Mouse (Mus musculus) CH12.LX (cell line): ENCODE data around the gene Rnd1. TPM values are rescaled to one million over a fixed set of nuclear protein-coding genes. Genes with fewer than 3 reads are reported as not detected.

Experiments
- DNase-seq: peaks from one replicate; pipeline ENCODE4 v3.0.0-alpha.2; 2013; ENCODE audit errors: extremely low read depth
- H3K27ac ChIP-seq: 2 replicates; pipeline ENCODE4 v1.5.1; 2012; ENCODE audit warnings: low read depth, mild to moderate bottlenecking, control low read depth, moderate library complexity; ENCODE audit not compliant: insufficient read depth
- H3K27me3 ChIP-seq: replicated peaks from 2 replicates; pipeline ENCODE3; 2012; ENCODE audit warnings: inconsistent platforms
- H3K36me3 ChIP-seq, 2 experiments: replicated peaks in 1 of 2; 2 replicates each; pipeline versions ENCODE3 to v1.6.1; 2012; ENCODE audit warnings: inconsistent platforms in 1 of 2, low read length in 1 of 2, mild to moderate bottlenecking in 1 of 2, mixed read lengths in 1 of 2, moderate library complexity in 1 of 2; ENCODE audit not compliant: control insufficient read depth in 1 of 2, insufficient read depth in 1 of 2
- H3K4me1 ChIP-seq, 2 experiments: 2 replicates each; pipeline ENCODE4 v1.6.1; 2012; ENCODE audit warnings: inconsistent platforms in 1 of 2, moderate library complexity in 1 of 2; ENCODE audit not compliant: insufficient read depth in 2 of 2, control insufficient read depth in 1 of 2
- H3K4me2 ChIP-seq: 2 replicates; pipeline ENCODE4 v1.6.1; 2012; ENCODE audit warnings: low read depth, mild to moderate bottlenecking, control low read depth; ENCODE audit not compliant: poor library complexity, insufficient read depth, severe bottlenecking
- H3K4me3 ChIP-seq, 3 experiments: fragments of 150-350 bp in 1 of 3; sonication (generic) in 1 of 3; replicated peaks in 1 of 3; 2 replicates each; pipeline versions ENCODE3 to v1.5.1; 2011 to 2012; ENCODE audit warnings: low read depth in 2 of 3, low read length in 2 of 3, mild to moderate bottlenecking in 2 of 3, moderate library complexity in 2 of 3, control low read depth in 1 of 3, improper control_type of control experiment in 1 of 3, inconsistent platforms in 1 of 3, mixed read lengths in 1 of 3; ENCODE audit not compliant: poor library complexity in 1 of 3
- H3K79me2 ChIP-seq: replicated peaks from 2 replicates; pipeline ENCODE4 v1.6.1; 2012; ENCODE audit warnings: mild to moderate bottlenecking, moderate library complexity; ENCODE audit not compliant: control insufficient read depth, poor library complexity, insufficient read depth, severe bottlenecking; ENCODE audit errors: extremely low read depth
- H3K9ac ChIP-seq: 2 replicates; pipeline ENCODE4 v1.6.1; 2012; ENCODE audit warnings: low read depth, mild to moderate bottlenecking, control low read depth, moderate library complexity; ENCODE audit not compliant: insufficient read depth
- H3K9me3 ChIP-seq: replicated peaks from 2 replicates; pipeline ENCODE3; 2012; ENCODE audit warnings: low read length, inconsistent platforms, mixed read lengths
- BHLHE40 ChIP-seq: IDR thresholded peaks from 2 replicates; pipeline ENCODE4 v1.6.1; 2011; ENCODE audit warnings: mild to moderate bottlenecking, low read depth, low read length, improper control_type of control experiment
- CHD1 ChIP-seq: IDR thresholded peaks from 2 replicates; pipeline ENCODE4 v1.6.1; 2012; ENCODE audit warnings: low read depth, low read length, improper control_type of control experiment, inconsistent platforms
- ELF1 ChIP-seq: IDR thresholded peaks from 2 replicates; pipeline ENCODE4 v1.6.1; 2014; ENCODE audit warnings: low read depth, mild to moderate bottlenecking, inconsistent platforms, low read length, improper control_type of control experiment
- HCFC1 ChIP-seq: IDR thresholded peaks from 2 replicates; pipeline ENCODE4 v1.6.1; 2012; ENCODE audit warnings: low read depth, mild to moderate bottlenecking, inconsistent platforms, low read length, improper control_type of control experiment
- JUND ChIP-seq: conservative IDR thresholded peaks from 2 replicates; pipeline ENCODE4 v1.6.1; 2011; ENCODE audit warnings: low read depth, low read length, improper control_type of control experiment
- MAX ChIP-seq: IDR thresholded peaks from 2 replicates; pipeline ENCODE4 v1.6.1; 2011; ENCODE audit warnings: low read length, improper control_type of control experiment
- MEF2A ChIP-seq: IDR thresholded peaks from 2 replicates; pipeline ENCODE4 v1.6.1; 2014; ENCODE audit warnings: low read depth, mild to moderate bottlenecking, inconsistent platforms, low read length, improper control_type of control experiment, borderline replicate concordance
- MXI1 ChIP-seq: IDR thresholded peaks from 2 replicates; pipeline ENCODE4 v1.6.1; 2011; ENCODE audit warnings: mild to moderate bottlenecking, low read depth, low read length, improper control_type of control experiment
- MYC ChIP-seq: IDR thresholded peaks from 2 replicates; pipeline ENCODE4 v1.6.1; 2011; ENCODE audit warnings: low read depth, mild to moderate bottlenecking, improper control_type of control experiment, low read length
- NELFE ChIP-seq: IDR thresholded peaks from 2 replicates; pipeline ENCODE4 v1.6.1; 2011; ENCODE audit warnings: low read depth, low read length, improper control_type of control experiment
- RAD21 ChIP-seq: IDR thresholded peaks from 2 replicates; pipeline ENCODE4 v1.6.1; 2011; ENCODE audit warnings: low read depth, mild to moderate bottlenecking, low read length, improper control_type of control experiment, moderate library complexity
- SIN3A ChIP-seq: IDR thresholded peaks from 2 replicates; pipeline ENCODE4 v1.6.1; 2012; ENCODE audit warnings: low read length, improper control_type of control experiment, inconsistent platforms
- SMC3 ChIP-seq: IDR thresholded peaks from 2 replicates; pipeline ENCODE4 v1.6.1; 2011; ENCODE audit warnings: low read depth, low read length, improper control_type of control experiment
- TBP ChIP-seq: conservative IDR thresholded peaks from 2 replicates; pipeline ENCODE4 v1.6.1; 2011; ENCODE audit warnings: low read depth, low read length, improper control_type of control experiment
- USF2 ChIP-seq: conservative IDR thresholded peaks from 2 replicates; pipeline ENCODE4 v1.6.1; 2011; ENCODE audit warnings: low read depth, low read length, improper control_type of control experiment
- ZKSCAN1 ChIP-seq: IDR thresholded peaks from 2 replicates; pipeline ENCODE4 v1.6.1; 2012; ENCODE audit warnings: low read depth, inconsistent platforms, low read length, improper control_type of control experiment, borderline replicate concordance
- ZNF384 ChIP-seq: IDR thresholded peaks from 2 replicates; pipeline ENCODE4 v1.6.1; 2012; ENCODE audit warnings: low read depth, low read length, improper control_type of control experiment, inconsistent platforms
- dilution Hi-C: fragments of 300-500 bp; cut with MboI; formaldehyde crosslinking; loops from 2 replicates; pipeline ENCODE4 v1.14.3; 2020; ENCODE audit warnings: low sequenced_read_pairs; ENCODE audit not compliant: extremely low pct_unique_long_range_greater_than_20kb, extremely low pct_ligation_motif_present
- in situ Hi-C: fragments of 300-500 bp; cut with MboI; formaldehyde crosslinking; loops from 3 replicates; pipeline ENCODE4 v1.14.3; 2019; ENCODE audit warnings: low sequenced_read_pairs, low pct_ligation_motif_present, low pct_unique_long_range_greater_than_20kb, mixed read lengths
- polyA plus RNA-seq: library from polyadenylated mRNA; unstranded; fragments of >175 nt; gene quantifications from 2 replicates; pipeline ENCODE4 v1.2.1, GENCODE M21; 2012; ENCODE audit warnings: low read depth; ENCODE audit not compliant: insufficient read length
- total RNA-seq, 2 experiments: library from RNA; depleted of rRNA; stranded (reverse); fragments of 300-350 nt in 1 of 2; fragments of >200 nt in 1 of 2; gene quantifications; 2 replicates each; pipeline ENCODE4 v1.2.3; 2012 to 2014

The Rnd1 gene
- total and polyA plus RNA-seq, 3 experiments = 6.0 to 9.4 (median 6.3) TPM

GRCm38 (mm10) chr15:98696216-98696615, 19.0 kb upstream of the Rnd1 start:
- dilution Hi-C loops = no loop called here
- no peak overlapping the region for H3K4me2 ChIP-seq
- no peak for TF ChIP-seq CHD1
- TF ChIP-seq MYC = no peak
- no peak for TF ChIP-seq ELF1
- no peak for TF ChIP-seq TBP
- TF ChIP-seq JUND = no peak
- TF ChIP-seq MEF2A = no peak
- TF ChIP-seq RAD21 = no peak
- no peak for TF ChIP-seq HCFC1
- TF ChIP-seq MAX = no peak
- H3K4me3 ChIP-seq = no peak overlapping the region
- H3K9me3 ChIP-seq = no peaks in the 10 kb centered on the region
- in situ Hi-C loops = no loop called here
- H3K27ac ChIP-seq = no peak overlapping the region
- no peak for DNase-seq
- H3K9ac ChIP-seq = no peak overlapping the region
- H3K36me3 ChIP-seq = no peaks in the 10 kb centered on the region
- no peaks in the 10 kb centered on the region for H3K79me2 ChIP-seq
- peaks cover 71% of the 10 kb centered on the region for H3K27me3 ChIP-seq
- H3K4me1 ChIP-seq = peaks cover 0 to 7% of the 10 kb centered on the region in 2 experiments; a peak in 1 of 4 replicates

DNA sequence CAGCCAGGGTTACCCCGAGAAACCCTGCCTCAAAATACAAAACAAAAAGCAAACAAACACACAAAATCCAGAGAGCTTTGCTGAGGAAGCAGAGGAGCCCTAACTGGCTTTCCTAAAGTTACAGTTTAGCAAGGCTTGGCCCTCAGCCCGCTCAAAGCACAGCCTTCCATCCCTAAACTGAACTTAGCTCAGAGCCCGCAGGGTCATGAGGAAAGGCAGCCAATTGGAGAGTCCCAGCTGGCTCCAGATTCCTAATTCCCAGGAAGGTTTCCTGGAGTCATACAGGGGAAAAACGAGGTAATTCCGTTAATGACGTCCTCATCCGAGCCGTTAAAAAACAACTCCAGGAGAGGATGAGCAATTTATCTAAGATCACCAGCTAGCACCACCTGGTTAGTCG, 18.5 kb upstream of the Rnd1 start:
- TF ChIP-seq SIN3A = no peak
- no peak for TF ChIP-seq BHLHE40
- TF ChIP-seq ZNF384 = no peak
- TF ChIP-seq USF2 = no peak
- TF ChIP-seq MXI1 = no peak
- TF ChIP-seq SMC3 = no peak
- TF ChIP-seq MEF2A = no peak
- no peak for TF ChIP-seq MYC
- no peak for TF ChIP-seq ZKSCAN1
- no peak for TF ChIP-seq NELFE
- H3K4me1 ChIP-seq = peaks cover 0 to 7% of the 10 kb centered on the region in 2 experiments; a peak in 1 of 4 replicates
- H3K4me2 ChIP-seq = no peak overlapping the region
- H3K79me2 ChIP-seq = no peaks in the 10 kb centered on the region
- H3K9me3 ChIP-seq = no peaks in the 10 kb centered on the region
- no peak overlapping the region for H3K27ac ChIP-seq
- no peak for DNase-seq
- H3K36me3 ChIP-seq = no peaks in the 10 kb centered on the region
- peaks cover 71% of the 10 kb centered on the region for H3K27me3 ChIP-seq
- in situ Hi-C loops = no loop called here
- dilution Hi-C loops = no loop called here
- no peak overlapping the region for H3K9ac ChIP-seq
- no peak overlapping the region for H3K4me3 ChIP-seq
